Mouse (Mus musculus) bone marrow macrophage, adult 2 months (primary cell): ENCODE data around the gene Sdhaf1.

ENCODE experiments used
- CTCF ChIP-seq: IDR thresholded peaks from 2 replicates; pipeline ENCODE4 v1.5.1; 2012; ENCODE audit warnings: low read depth, mild to moderate bottlenecking, low read length, moderate library complexity
- POLR2A ChIP-seq: IDR thresholded peaks from 2 replicates; pipeline ENCODE4 v1.6.1; 2012; ENCODE audit warnings: mild to moderate bottlenecking, low read depth, low read length, borderline replicate concordance

- TF ChIP-seq CTCF, result no peak
- TF ChIP-seq POLR2A, result no peak
Observed at GRCm38 (mm10) chr7:30279536-30279935, 44.2 kb downstream of the Sdhaf1 start.
